Mouse (Mus musculus): ENCODE measurements around the gene Chp2.

Gene Chp2

DNA sequence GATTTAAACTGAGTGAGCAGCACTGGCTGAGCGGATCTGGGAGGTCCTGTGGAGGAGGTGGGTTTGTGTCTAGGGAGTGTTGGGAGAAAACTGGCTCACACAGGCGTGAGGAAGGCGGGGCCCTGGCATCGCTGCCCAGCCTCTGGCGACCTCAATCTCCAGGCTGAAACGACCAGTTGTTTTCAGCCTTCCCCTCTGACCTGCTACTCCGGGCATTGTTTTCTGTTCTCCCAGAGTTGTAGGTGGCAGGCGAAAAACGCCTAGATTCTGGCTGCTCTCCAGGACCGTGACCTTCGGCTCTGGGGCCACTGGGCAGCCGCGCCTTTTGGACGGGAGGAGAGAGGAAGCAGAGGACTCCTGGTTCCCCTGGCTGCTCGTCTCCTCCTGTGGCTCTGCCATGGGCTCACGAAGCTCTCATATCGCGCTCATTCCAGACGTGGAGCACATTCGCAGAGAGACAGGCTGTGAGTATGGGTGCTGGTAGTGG is at the start of gene Chp2:
Chp2 (plus strand) TSS at position 182 of the 487 bp plus-strand sequence.
- no peak for DNase-seq (ENCODE audit: low spot score)

DNA sequence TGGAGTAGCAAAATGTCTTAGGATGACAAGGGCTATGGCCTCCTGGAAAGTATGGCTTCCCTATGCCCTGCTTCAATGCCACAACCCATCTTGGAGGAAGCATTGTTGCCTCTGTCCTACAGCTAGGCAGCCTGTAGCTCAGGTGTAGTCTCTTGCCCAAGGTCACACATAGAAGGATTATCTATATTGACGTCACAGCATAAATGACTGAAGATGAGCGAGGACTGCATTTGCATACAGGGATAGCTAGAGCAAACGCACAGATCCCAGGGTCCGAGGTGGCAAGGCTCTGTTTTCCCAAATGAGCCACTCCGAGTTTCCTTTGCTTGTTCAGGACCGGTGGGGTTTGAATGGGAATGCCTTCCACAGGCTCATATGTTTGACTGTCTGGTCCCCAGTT is 48.6 kb upstream of the Chp2 start:
- no peak for DNase-seq (ENCODE audit: low spot score)

DNA sequence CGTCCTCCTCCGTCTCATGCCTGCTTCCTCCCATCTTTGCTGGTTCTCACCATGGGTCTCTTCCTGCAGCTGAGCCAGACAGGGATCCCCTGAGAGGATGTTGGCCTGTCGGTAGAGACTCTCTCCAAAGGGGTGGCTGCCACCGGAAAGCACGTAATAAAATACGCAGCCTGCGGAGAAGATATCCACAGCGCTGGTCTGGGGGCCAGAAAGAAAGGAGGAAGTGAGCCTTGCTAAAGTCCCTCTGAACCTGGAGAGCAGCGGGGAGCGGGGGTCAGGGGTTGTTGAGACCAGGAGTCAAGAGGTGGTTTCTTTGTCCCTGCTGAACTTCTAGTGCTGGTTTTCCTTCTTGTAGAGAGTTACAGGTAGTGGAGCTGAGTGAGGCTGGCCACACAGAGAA is 47.7 kb upstream of the Chp2 start:
- DNase-seq (ENCODE audit: low spot score): no peak

DNA sequence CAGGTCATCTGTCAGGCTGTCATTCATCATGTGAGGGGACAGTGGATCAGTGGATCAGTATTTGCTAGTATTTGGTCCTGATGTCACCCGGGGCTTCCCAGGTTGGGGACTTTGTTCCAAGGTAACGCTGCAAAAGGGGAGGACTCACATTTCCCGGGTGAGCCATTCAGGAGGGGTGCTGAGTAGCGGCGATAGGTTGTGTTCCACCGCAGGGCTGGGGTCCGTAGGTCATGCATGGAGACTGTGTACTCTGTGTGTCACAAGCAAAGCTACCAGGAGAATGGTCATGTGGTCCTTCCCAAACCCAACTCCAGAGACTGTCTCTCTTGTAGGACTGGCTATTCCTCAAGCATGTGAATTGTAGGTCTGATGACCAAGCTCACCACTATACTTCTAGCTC is 38.6 kb upstream of the Chp2 start:
- no peak for DNase-seq (ENCODE audit: low spot score)

DNA sequence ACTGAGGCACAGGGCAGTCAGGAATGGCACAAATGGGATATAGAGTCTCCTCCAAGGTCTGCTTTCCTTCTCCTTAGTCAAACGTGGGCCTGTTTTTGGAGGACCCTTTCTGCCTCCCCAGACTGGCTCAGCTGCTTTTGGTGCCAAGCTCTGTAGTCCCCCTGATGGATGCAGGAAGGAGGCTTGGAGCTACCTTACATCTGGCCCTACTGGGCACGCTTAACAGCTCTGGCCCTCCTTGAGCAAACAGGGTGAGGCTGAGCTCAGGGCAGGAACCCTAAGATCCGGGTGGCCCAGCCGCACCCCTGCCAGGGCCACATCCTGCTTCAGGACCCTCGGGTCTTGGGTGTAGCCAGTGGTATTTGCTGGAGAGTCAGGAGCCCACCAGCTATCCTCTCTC is 34.7 kb upstream of the Chp2 start:
- DNase-seq (ENCODE audit: low spot score): no peak

DNA sequence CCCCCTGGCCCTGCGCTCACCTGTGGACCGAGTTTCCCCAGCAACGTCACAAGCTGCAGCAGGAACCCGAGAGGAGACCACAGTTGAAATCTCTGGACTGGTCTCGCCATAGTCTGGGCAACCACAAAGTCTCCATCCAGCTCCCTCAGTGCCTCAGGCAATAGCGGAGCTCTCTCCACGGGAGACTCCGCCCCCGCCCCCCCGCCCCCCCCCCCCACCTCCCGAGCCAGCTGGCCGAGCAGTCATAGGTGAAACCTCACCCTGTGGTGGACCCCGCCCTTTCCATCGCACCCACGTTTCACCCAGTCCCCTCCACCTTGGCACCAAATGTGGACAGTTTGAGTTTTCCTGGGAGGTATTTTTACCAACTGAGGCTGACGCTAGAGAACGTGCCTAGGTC is 33.3 kb upstream of the Chp2 start, which contains the start of gene Ern2:
Ern2 (minus strand) TSS at position 165 of the 400 bp plus-strand sequence.
- no peak for DNase-seq (ENCODE audit: low spot score)

DNA sequence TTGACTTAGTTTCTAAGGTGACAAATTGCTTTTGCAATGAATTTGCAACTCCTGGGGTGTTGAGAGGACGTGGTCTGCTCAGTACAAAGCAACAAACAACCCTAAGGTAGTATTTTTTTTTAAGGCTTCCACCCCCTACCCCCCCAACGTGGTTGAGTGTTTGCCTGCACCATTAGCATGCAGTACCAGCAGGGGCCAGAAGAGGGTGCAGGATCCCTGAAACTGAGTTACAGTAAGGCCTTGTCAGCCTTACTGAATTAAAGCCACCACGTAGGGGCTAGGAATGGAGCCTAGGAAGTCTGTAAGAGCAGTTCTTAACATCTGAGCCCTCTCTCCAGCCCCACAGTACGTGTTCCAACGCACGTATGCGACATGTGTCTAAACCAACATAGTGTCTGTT is 29.8 kb upstream of the Chp2 start:
- peak; percentile 53 for DNase-seq (ENCODE audit: low spot score)

DNA sequence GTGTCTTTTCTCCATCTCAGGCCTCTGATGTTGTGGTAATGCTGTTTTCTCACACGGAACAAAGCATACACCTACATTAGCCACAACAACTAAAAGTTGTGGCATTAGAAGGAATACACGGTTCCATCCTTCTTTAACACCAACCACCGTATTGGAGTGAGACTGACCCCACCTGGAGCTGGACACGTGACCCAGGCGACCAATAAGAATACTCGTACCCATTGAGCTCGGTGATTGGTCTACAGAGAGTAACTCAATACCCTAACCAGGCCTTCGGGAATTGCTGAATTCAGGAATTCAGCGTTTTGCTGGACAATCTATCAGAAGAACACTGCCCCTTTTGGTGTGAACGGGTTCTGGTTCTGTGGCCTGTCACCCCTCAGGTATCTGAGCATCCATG is 28.2 kb upstream of the Chp2 start:
- no peak for DNase-seq (ENCODE audit: low spot score)

DNA sequence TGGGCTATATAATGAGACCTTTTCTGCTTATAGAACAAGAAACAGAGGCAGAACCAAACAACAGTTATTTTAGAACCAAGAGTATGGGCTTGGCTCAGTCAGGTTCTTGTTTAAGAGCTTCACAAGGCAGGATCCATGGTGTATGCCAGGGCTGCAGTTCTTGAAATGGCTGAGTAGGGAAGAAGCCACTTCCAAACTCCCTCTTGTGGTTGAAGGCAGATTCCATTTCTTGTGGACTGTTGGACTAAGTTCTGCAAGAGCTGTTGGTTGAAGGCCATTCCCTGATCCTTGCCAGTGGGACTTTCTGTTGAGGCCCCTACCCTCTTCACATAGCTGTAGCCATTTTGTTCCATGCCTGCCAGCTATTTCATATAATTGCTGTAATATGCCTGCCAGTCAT is 25.4 kb upstream of the Chp2 start:
- no peak for DNase-seq (ENCODE audit: low spot score)

DNA sequence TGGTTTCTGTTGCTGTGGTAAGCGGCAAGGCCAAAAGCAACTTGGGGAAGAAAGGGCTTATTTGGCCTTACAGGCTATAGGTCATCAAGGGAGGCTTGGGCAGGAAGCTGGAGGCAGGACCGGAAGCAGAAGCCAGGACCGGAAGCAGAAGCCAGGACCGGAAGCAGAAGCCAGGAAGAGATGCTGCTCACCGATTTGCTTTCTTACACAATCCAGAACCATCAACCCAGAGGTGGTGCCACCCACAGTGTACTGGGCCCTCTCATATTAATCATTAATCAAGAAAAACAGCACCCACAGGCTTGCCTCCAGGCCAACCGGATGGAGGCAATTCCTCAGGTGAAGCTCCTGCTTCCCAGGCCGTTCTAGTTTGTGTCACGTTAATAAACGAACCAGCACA is 22.5 kb upstream of the Chp2 start:
- DNase-seq (ENCODE audit: low spot score): no peak

DNA sequence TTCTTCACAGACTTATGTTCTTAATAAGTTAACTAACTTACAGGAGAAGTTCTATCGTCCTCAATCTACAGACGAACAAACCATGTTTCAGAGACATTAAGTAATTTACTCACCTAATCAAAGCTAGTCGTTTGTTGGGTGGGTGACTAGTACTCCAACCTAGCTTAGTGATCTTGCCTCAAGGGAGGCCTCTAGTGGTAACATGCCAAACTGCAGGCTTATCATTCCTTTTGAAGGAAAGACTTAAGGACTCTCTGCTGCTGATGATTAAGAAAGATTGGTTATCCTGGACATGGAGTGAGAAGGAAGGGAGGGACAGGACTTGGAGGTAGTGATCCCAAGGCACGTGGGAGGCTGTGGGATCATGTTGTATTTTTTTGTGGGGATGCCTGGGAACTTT is 22.0 kb upstream of the Chp2 start:
- peak; percentile 74 for DNase-seq (ENCODE audit: low spot score)

DNA sequence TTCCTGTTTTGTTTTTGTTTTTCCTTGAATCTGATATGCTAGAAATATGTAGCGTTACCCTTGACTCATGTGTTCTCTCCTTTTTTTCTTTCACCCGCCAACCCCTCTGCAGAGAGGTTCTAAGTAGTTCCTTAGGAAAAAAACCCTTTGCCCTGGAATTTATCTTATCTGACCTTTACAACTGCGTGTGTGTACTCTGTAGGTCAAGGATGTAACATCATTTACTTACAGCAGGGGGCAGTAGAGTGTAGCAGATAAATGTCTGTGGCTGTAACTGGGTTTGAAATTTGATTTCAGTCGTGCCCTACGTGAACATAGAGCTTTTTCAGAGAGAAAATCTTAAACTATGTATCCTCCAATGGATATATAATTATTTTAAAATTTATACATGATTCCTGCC is 20.0 kb upstream of the Chp2 start:
- peak; percentile 50 for DNase-seq (ENCODE audit: low spot score)

DNA sequence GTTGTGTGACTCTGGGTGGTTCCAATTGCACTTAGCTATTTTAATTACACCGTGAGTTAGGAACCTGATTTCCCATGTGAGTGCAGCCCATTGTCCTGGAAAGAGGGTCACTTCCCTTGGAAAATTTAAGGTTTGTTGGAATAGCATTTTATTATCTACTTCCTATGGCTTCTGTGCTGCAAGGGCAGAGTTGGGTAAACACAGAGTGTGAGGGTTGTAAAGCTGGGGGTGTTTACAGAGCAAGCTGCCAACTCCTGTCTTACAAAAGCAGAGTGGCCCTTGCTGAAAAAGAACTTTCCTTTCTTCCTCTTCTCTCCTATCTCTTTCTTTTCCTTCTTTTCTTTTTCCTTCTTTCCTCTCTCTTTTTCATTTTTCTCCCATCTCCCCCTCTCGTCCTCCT is 15.4 kb upstream of the Chp2 start:
- DNase-seq (ENCODE audit: low spot score): no peak

DNA sequence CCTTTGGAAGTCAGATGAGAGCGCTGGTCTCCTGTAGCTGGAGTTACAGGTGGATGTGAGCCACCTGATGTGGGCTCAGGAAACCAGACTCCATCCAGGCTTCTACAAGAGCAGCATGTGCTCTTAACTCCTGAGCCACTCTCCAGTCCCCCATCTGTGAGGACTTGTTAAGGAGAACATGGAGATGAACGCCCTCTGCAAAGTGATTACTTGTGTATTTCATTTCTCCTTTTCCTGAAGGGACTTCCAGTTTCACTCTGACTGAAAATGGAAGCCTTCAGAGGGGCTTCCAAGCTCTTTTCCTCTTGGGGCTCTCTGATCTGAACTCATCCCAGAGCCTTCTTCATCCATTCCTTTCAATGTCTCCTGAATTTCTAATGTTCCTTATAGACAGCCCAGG is 13.2 kb upstream of the Chp2 start:
- no peak for DNase-seq (ENCODE audit: low spot score)

DNA sequence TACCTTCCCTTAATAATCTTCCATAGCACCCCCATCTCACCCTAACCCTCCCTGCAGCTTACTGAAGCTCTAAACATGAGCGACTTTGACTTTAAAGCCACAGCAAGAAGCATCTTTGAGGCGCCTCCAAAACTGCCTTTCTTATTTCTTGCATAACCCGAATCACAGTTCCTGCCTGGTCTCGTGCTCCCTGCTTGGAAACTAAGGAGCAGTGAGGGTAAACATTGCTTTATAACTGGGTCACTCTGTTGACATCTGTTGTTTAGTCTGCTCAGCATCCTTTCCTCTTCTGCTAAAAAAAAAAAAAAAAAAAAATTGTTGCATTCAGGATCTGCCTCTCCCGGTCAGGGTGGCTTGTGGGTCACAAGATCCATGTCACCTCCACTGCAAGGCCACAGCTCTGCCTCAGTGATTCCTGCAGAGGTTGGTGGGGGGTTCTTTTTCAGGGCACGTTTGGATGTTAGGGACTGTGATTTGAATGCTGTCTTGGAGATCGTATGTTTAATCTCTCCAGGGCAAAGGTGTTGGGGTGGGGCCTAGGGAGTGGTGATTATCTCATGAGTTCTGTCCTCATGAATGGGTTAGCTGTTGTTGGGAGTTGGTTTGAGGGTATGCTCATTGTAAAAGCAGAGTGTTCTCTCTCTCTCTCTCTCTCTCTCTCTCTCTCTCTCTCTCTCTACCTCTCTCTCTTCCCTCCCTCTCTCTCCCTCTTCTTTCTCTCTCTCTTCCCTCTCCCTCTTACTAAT is 10.8 kb upstream of the Chp2 start:
- no peak for DNase-seq (ENCODE audit: low spot score)

DNA sequence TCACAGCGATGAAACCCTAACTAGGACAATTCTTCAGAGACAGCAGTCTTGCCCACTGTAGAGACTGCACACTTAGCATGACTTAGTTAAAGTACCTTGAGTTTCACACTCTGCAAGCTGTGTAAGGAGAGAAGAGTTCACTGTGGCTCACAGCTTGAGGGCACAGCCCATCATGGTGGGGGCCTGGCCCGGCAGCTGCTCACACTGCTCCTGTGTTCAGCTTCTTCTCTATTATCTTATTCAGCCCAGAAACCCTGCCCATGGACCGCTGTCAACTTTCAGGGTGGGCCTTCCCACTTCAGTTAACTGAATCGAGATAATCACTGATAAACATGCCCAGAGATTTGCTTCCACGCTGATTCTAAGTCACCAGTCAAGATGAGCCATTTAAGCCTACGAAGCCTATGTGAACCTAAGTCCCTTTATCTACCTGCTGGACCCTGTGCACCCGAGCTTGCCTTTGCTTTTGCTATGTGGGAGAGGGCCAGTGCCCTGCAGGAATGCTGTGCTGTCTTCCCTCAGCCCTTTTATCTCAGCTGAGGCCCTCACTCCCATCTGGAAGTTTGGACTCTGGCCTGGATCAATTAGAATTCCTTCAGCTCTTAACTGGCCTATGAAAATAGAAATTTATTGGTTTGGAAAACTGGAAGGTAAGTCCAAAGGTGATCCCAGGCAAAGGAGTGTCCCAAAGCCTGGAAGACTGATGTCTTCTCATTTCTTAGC is 6.9 kb downstream of the Chp2 start:
- no peak for DNase-seq (ENCODE audit: low spot score)

DNA sequence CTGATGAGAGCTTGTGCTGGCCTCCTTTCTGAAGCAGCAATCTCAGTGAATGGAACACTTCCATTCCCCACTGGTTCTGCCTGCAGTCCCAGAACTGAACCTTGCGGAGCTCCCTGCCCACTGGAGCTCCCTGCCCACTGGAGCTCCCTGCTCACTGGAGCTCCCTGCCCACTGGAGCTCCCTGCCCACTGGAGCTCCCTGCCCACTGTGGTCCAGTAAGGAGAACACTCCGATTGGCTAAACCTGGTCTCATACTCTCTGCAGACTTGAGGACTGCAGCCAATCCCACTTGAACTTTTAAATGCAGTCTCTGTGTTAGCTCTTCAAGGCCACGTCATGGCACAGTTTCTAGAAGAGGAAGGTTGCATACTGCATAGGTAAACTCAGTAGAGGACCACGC is 7.4 kb downstream of the Chp2 start:
- no peak for DNase-seq (ENCODE audit: low spot score)

DNA sequence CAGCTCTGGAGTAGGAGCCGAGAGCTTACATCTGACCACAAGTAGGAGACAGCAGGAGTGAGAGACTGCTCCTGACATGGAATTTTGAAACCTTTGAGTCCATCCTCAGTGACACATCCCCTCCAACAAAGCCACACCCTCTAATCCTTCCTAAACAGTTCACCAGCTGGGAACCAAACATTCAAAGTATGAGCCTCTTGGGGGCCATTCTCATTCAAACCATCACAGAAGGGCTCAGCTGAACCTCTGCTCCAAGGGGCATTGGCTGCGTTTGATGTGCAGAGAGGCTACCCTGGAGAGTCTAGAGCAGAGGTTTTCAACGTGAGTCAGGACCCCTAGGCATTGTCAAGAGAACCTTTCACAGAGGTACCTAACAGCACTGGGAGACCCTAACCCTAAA is 10.0 kb downstream of the Chp2 start:
- DNase-seq (ENCODE audit: low spot score): no peak

DNA sequence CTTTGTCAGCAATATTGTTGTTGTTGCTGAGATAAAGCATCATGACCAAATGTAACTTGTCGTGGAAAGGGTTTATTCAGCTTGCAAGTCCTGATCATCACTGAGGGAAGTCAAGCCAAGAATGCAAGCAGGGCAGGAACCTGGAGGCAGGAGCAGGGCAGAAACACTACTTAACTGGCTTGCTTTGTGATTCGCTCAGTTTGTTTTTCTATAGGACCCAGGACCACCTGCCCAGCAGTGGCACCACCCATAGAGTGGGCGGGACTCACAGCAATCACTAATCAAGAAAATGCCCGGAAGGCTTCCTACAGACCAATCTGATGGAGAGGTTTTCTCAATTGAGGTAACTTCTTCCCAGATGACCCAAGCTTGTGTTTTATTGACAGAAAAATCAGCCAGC is 10.6 kb downstream of the Chp2 start:
- no peak for DNase-seq (ENCODE audit: low spot score)

DNA sequence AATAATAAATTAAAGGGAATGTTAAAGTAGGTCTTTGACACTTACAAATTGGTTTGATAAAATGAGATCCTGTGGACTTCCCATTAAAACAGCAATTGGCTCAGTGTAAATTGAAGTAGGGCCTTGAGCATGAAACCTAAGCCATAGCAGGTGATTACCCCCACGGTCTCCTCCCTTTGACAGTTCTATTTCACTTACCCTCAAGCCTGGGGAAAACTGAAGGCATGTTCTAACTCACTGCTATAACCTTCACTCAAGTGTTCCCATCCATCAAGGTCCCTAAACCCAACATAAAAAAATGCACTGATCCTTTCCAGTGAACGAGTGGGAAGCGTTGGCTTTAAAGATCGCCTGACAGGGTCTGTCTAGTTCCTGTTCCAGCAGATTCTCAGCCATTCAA is 11.6 kb downstream of the Chp2 start:
- no peak for DNase-seq (ENCODE audit: low spot score)

DNA sequence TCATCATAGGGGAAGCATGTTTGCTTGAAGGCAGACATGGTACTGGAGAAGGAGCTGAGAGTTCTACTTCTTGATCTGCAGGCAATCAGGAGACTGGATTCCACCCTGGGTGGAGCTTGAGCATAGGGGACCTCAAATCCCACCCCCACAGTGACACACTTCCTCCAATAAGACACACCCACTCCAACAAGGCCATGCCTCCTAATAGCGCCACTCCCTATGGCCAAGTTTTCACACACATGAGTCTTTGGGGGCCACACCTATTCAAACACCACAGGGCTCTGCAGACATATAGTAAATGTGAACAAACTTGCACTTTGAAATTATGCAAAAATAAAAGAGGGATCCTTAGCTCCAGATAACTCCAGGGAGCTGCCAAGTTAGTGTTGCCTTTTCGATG is 19.6 kb downstream of the Chp2 start:
- DNase-seq (ENCODE audit: low spot score): no peak

DNA sequence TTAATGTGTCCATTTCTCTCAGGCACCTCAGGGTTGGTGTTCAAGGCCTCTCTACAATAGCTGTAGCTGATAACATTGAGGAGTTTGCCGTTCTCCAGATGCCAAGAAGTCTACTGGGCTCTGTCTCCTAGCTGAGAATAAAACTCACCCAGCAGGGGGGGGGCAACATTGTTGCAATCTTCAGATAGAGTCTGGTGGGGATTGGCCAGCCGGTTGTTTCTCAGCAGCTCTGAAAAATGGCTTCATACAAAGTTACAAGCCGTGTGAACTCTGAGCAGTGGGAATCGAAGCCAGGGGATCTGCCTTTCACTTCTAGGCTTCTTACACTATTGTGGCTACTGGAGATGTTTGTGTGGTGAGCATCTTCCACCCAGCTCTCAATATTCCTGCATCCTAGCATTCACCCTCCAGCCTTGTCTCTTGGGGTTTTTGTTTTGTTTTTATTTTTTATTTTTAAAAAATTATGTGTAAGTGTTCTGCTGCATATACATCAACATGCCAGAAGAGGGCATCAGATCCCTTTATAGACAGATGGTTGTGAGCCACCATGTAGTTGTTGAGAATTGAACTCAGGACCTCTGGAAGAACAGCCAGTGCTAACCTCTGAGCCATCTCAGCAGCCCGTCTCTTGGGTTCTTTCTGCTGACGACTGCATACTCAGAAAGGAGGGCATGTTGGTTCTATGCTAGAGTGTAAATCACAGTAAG is 21.3 kb downstream of the Chp2 start:
- DNase-seq (ENCODE audit: low spot score): no peak

DNA sequence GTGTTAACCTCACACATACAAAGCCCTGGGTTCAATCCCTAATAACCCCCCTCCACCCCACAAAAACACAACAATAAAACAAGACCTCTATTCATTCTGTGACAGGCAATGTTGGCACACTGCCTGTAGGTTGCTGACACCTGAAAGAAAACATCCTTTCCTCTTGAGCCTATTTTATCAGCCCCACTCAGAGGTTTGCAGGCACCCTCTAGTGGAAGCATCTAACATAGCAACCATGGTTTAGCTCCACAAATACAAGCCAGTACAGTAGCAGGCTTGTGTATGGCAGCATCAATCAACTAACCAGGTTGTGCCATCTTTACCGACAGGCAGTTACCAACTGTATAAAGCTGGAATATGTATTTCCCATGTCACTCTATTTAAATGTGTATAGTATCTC is 23.0 kb downstream of the Chp2 start:
- DNase-seq (ENCODE audit: low spot score): peak; percentile 29
